Mouse (Mus musculus) spleen, postnatal 14 days (tissue): ENCODE data around the gene Dkkl1.
A peak's percentile ranks its signal among the peaks of the same experiment; 100 is the strongest.

Experiments used
- DNase-seq, 2 experiments: peaks; one replicate each; pipeline ENCODE4 v3.0.0; 2021 to 2022; ENCODE audit warnings: low spot score in 2 of 2

Gene Dkkl1

DNA sequence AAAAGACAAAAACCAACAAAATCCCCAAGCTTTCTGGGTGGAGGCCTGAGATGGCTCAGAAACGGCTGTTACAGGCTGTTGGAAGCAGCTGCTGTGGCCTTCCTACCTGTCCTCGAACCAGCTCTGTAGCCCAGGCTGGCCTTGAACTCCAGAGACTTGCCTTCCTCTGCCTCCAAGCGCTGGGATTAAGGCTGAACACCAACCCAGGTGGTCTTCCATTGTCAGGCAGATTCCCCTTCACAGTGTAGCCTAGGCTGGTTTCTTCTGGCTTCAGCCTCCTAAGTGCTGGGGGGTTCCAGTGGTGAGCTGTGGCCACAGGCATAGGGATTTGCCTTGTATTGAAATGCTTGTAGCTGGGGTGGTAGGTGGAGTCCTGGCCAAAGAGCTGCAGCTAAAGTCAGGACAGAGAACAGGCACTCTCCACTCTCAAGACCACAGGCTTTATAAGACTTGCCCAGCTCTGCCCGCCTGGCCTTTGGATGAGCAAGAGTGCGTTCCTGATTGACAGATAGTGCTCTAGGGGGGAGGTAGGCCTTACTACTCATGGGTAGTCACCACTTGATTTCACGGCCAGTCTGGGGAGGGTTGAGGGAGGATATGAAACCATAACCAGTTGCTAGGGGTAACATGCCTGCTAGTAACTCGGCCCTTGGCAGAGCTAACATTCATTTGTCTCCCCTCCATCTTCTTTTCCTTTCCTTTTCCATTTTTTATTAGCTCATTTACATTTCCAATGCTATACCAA, 17.7 kb upstream of the Dkkl1 start:
- peak; percentile 12 to 53 for DNase-seq

DNA sequence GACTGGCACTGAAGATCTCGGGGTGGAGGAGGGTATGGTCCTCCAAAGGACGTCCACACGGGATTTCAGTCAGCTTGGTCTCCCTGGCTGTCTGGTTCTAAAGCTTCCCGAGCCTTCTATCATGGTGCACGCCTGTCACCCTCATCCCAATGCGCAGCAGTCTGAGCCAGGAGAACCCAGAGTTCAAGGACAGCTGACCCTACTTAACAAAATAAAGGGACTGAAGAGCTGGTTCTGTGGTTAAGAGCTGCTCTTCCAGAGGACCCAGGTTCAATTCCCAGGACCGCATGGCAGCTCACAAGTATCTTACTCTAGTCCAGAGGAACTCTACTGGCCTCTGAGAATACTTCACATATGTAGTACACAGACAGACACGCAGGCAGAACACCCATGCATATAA, 17.1 kb upstream of the Dkkl1 start:
- no peak for DNase-seq

DNA sequence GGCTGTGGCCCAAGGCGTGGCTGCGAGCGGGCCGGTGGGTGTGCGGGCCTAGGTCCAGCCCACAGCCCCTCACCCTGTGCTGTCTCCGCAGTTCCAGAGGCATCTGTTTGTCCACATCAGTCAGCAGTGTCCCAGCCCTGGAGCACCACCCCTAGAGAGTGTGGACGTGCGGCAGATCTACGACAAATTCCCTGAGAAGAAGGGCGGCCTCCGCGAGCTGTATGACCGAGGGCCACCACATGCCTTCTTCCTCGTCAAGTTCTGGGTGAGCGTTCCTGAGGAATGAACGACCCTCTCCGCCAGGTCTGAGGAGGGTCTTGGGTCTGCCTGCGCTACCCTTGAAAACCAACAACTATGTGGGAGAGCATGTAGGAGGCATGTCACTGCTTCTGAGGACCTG, 16.6 kb upstream of the Dkkl1 start:
- peak in 1 of 2 experiments; percentile 7 for DNase-seq

DNA sequence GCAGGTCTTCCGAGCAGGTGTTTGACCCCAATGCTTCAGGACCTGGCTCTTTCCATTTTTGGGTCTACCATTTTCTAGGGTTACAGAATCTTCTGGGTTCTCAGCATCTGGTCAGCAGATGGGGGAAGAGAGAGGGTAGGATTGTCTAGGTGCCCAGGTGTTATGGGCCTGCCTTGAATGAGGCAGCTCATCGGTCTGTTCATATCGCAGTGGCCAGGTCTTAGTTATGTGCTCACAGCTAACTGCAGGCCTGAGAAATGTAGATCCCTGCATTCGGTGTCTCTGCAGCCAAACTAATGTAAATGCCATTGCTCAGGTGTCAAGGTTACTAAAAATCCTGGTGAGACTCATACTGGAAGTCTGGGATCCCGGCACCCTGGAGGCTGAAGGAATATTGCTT, 14.5 kb upstream of the Dkkl1 start:
- peak in 1 of 2 experiments; percentile 3 for DNase-seq

DNA sequence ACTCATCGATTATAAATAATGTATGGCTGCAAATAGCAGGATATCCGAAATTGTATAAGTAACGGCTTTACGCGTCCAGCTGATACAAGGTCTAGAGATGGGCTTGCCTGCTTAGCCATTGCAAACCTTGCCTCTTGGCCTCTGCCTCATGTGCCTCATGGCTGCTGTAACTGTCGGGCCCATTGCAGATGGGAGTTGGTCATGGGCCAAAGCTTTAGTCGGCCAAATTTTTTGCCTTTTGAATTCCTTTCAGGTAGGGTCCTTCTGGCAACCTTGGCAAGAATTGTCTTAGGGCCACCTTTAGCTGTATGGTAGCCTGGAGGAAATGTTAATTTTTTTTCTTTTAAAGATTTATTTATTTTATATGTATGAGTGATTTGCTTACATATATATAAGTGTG, 12.9 kb upstream of the Dkkl1 start:
- no peak for DNase-seq

DNA sequence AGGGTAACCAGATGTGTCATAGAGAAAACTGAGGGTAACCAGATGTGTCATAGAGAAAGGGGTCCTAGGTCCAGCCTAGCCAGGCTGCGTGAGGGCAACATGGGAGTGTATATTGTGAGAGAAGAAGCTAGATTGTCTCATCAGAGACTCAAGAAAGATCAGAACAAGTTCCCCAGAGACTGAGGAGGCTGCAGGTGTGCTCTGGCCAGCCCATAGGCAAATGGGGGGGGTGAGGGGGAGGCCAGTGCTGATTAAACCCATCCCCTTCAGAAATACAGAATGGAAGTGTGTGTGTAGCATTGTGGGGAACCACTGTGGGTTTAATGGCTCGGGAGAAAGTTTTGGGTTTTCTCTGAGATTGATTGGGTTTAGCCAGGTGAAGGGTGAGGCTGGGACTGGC, 9.7 kb upstream of the Dkkl1 start:
- DNase-seq: no peak

DNA sequence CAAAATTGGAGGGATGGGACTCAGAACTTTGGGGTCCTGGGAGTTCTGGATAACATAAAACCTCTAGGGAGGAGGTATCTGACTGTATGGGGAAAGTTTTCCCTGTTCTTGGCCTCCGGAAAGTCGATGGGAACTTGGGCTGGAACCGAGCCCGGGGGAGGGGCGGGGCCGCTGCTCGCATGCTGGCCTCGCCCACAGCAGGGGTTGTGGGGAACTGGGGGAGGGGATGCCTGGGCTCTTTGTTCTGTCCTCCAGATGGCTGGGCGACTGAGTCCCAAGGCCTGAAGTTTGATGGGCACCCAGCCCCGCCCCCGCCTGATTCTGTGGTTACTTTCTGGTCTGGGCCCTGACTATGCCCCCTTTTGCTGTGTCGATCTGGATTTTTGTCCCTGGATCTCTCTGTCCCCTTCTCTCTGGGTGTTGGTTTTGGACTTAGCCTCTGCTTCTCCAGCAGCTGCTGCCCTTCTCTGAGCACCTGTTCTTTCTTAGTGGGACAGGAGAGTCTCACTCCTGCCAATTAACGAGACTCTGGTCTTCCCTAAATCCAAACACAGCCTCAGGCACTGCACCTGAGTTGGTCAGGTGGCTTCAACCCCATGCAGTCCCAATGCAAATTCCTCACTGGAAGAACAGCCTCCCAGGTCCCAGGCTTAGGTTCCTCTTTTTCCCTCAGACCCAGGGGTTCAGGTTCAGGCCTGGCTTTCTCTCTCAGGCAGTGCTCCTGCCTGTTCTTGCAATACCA, 4.7 kb upstream of the Dkkl1 start:
- DNase-seq: no peak

DNA sequence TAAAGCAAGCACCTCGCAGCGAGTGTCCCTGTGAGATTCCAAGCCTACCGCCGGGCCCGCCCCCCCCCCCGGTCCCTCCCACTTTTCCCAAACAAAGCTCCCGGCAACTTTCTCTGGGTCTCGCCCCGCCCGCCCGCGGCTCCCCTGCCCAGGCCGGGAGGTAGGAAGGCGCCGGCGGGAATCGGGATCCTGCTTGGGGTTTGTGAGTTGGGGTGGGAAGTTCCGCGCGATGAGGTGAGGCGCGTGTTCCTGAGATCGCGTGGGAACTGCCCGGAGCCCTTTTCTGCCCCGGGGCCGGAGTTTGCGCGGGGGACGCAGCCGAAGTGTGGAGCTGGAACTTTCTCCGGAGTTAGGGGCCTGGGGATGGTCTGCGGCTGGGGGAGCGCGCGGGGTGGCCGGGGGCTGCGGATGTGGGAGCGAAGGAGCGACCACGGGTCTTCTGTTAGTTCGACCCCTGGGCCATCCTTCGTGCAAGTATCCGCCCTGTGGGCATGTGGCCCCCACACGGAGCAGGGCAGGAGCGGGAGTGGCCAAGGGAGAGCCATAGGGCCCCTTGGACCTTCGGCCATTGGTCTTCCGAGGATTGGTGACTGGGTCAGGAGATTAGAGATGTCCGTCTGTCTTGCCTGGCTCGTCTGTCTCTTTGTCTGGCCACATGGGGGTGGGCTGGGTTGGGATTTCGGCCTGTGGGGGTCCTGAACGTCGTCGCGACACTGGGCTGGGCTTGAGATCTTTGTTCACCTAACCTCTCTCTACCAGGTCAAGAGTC, 3.9 kb upstream of the Dkkl1 start, which contains the start of gene Tead2:
Gene Tead2, plus strand, starts transcription at position 81 of the 769 bp plus-strand sequence.
- no peak for DNase-seq

DNA sequence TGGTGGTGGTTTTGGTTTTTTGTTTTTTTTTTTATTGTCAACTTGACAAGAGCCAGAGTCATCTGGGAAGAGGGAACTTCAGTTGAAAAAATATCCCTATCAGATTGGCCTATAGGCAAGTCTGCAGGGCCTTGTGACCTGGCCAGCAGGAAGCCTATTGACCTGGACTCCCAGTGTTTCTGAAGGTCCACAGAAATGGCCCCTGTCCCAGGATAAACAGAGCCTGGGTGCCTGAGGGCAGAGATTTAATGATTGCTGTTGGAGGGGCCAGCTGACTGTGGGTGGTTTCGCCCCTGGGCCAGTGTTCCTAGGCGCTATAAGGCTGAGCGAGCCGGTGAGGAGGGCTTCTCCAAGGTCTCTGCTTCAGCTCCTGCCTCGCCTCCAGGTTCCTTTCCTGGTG, 1.8 kb upstream of the Dkkl1 start:
- no peak for DNase-seq

DNA sequence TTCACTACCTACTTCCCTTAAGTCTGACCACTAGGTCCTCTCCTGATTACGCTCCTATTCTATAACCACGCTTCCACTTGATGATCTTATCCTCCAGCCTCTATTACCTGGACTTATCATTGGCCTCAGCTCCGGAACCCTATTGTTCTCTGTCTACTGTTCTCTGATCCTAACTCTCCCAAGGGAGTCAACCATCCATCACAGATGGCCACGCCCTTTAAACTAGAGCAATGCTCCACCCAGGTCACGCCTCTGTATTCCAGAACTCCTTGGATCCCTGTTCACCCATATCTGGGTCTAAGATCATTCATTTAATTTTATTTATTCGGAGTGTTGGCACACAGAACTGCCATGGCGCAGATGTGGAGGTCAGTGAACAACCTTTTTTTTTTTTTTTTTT, 409 bp upstream of the Dkkl1 start:
- DNase-seq: no peak

DNA sequence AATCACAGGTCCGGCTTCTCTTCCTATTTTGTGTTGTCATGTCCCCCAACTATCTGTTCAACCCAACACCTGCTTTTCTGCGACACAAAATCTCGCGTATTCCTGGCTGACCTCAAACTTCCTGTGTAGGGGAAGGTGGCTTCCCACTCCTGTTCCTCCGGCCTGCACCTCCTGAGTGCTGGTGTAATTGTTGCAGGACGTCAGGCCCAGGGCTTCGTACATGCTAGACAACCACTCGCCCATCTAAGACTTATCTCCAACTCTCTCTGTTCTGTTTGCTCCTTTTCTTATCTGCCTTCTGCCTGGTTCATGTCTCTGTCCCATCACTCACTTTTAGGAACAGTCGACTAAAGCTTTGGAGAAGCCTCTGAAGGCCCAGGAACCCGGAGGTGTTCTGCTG, 877 bp downstream of the Dkkl1 start:
- no peak for DNase-seq

DNA sequence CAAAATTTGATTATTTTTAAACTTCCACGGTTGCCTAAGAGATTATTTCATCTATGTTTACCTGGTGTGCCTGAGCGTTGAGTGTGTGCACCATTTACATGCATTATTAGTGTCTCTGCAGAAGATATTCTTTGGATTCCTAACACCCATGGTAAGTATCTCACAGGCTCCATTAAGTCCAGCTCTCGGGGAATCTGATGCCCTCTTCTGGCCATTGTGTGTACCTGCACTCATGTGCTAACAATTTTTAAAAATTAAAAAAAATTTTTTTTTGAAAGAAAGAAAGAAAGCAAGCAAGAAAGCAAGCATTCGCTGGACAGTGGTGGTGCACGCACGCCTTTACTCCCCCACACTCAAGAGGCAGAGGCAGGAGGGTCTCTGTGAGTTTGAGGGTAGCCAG, 3.7 kb downstream of the Dkkl1 start:
- DNase-seq: no peak

DNA sequence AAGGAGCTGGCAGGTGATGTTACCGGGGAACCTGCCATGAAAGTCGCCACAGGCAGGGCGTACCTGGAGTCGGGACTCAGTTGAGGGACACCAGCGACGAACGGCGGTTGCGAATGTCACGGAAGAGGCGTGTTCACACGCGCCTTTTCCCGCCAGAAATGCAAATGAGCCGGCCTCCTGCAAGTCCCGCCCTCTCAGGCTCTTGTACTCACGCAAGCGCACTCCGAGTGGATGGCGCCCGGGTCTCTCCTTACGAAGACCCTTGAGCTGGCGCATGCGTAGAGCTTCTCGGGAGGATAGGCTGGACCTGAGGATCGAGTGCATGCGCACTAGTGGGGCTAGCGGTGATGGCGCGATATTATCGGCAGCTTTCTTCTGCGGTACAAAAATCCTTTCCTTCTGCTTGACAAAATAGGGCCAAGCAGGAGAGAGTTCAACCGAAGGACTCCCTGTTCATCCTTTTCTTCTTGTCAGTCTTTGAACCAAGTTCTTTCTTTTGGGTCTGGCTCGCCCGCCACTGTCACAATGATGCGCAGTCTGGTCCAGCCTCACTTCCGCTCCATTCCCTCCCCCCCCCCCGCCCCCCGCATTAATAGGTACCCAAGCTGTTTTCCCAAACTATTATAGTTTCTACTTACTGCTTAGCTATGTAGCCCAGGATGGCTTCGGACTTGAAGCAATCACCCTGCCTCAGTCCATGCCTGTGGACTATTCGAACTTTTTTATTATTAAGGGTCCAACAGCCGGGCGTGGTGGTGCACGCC, 7.4 kb downstream of the Dkkl1 start, which contains the start of gene Ccdc155:
Gene Ccdc155, minus strand, starts transcription at position 513 of the 764 bp plus-strand sequence.
- DNase-seq: peak; percentile 68 to 75

DNA sequence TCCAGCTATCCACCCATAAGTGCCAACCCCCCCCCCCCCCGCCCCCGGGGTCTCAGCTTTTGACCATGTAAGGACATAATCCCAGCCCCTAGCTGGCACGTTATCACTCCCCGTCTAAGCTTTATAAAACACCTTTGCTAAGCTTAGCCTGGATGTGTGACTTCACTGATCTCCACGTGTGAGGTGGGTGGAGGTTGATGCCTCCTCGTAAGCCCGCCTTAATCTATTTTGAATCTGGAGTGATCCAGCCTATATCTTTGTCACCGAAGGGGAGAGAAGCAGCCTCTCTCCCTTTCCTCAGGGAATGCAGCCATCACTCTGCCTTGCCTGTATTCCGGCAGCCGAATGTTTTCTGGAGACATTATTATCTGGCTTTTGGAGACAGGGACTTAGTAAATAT, 9.3 kb downstream of the Dkkl1 start:
- DNase-seq: no peak

DNA sequence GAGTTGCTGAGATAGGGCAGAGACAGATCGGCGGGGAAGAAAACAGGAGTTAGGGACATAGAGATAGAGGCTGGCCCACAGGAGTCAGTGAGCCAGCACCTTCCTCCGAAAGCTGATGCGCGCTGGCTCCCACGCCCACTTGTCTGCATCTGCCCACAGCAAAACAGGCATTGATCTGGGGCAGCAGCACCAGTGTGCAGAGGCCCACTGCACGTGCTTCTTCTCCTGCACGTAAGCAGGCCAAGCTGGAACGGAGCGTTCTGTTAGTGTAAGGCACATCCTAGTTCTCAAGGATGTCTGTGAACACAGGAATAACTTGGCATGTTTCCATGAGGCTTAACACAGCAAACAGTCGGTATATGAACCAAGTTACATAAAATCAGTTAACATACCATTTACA, 13.0 kb downstream of the Dkkl1 start:
- DNase-seq: no peak

DNA sequence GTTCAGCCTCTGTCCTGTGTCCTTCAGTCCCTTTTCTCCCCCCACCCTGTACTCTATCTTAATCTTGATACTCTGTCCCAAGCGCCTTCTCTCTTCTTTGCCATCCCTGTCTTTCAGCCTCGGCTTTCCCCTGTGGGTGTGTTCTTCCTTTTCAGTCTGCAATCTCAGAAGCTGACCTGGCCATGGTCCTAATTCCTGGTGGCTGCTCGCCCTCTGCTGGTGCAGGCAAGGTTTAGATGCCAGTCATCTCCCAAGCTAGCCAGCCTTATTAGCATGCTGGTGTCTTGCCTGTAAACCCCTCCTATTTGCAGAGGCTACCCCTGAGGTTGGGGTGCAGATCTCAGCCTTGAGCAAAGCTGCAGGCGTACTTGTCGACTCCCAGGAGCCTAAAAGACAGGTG, 13.5 kb downstream of the Dkkl1 start:
- peak; percentile 34 to 55 for DNase-seq

DNA sequence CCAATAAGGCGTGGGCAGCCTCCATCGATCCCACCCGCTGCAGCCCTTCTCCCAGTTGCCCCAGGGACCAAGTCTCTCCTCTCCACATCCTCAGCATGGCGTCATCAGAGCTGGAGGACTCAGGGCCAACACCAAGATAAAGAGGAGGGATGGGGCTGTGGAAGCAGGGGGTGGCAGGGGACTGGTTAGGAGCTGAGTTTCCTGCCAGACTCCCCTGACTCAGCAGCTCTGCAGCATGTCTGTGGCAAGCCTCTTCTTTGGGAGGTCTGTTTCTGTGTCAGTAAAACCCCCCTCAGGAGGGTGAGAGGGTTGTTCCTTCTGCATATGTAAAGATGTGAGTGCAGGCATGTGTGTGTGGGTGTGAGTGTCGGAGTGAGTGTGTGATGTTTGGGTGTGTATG, 15.0 kb downstream of the Dkkl1 start:
- DNase-seq: no peak

DNA sequence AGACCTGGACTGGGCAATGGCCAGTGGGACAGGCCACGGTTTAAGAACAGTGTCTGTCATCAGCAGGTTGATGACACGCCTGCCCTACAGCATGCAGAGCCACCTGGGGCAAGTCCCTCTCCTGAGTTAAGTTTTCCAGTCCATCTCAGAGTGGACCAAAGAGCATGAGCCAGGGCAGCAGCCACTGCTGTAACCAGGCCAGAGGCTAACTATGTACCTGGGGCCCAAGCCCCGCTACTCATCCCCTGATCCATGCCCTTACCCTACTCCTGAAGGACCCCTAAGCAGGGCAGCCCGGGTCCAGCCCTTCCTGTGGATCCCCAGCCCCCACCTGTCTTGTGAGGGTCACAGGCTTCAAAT, 15.8 kb downstream of the Dkkl1 start:
- no peak for DNase-seq

DNA sequence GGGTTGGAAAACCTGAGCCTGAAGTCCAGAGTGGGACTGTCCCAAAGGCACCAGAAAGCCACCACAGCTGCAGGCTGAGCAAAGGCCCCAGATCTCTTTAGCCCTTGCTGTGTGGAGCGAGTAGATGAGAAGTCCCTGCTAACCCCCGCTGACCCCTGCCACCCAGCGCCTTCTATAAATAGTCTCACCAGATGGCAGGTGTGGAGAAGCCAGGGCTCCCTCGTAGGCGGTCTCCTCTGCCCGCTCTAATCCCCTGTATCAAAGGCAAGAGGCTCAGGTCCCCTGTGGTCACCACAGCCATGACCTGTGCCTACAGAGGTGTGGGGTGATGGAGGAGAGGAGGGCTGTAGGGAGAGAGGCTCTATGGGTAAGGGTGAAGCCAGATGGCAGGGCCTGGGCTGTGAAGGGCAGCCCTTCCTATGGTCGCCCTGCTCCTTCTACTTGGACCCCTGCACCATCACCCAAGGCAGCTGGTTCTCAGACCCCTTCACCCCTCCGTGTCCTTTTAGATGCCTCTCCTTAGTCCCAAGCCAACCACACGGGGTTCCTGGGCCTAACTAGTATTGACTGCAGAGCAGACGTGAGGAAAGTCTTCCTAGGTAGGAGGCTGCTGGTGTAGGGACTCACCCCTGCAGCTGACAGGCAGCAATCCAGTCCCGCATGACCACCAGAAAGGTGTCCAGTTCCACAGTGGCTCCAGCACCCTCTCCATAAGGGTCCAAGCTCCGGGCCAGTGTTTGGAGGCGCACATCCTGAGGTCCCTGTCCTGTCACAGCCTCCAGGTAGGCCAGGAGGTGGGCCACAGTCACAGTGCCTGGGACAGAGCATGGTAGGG, 16.4 kb downstream of the Dkkl1 start:
- DNase-seq: no peak

DNA sequence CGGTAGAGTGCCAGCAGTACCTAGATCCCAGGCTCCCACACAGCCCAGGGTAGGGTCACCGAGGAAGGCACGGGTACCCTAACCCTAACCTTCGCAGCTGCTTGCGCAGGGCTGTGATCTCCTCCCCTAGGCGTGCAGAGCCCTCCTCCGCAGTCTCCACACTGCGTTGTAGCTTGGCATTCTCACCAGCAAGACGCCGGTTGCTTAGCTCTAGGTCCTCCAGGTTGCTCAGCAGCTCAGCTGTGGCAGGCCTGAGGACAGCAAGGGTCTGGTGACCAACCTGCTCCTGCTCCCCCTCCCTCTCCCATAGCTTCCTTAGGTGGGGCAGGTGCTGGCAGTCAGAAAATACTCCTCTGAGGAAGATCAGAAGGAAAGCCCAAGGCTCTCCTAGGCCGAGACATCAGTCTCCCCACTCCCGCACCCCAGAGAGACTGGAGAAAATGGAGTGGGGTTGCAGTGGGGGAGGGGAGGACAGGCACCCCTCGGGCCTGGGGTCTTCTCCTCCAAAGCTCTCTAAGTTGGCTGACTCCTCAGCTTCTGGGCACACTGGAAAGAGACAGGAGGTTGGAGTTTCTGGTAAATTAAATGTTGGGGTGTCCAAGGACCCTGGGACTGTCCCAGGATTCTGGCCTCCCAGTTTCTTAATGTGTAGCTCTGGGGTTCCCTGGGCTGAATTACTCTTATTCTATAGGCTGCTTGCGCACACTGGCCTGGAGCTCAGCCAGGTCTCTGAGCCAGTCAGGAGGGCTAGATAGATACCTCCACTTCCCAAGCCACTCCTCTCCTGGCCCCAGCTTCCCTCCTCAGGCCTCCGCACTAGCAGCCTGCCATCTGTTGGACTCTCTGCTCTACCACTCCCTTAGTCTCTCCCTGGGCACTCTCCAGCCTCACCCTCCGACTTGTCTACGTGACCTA, 17.8 kb downstream of the Dkkl1 start:
- DNase-seq: no peak
